Mouse (Mus musculus): ENCODE measurements around the gene Plpp3. TPM values are rescaled to one million over a fixed set of nuclear protein-coding genes. Genes with fewer than 3 reads are reported as not detected.

Plpp3 gene
- polyA plus RNA-seq, 1 experiment from 2014 or later = 60.2 TPM

- no peak overlapping the region for H3K27ac ChIP-seq (replicated peaks)
- no peak overlapping the region for H3K9ac ChIP-seq (ENCODE audit: low read length)
- DNase-seq (ENCODE audit: low spot score) (no peak), ATAC-seq (ENCODE audit: low FRiP score, low TSS enrichment) (no peak)
- TF ChIP-seq EP300 (optimal IDR thresholded peaks at IDR 0.05) (no peak), CTCF (IDR thresholded peaks at IDR 0.05; ENCODE audit: low read depth) (no peak)
- H3K27me3 ChIP-seq (ENCODE audit: control insufficient read depth, insufficient read depth, low read length) = no peaks in the 10 kb centered on the region
- WGBS = 87% methylated on average over 4 of the region's 4 CpGs
- no peaks in the 10 kb centered on the region for H3K9me3 ChIP-seq (ENCODE audit: control insufficient read depth, low read length)
- H3K4me2 ChIP-seq (replicated peaks; ENCODE audit: low read depth) = no peak overlapping the region
- 0 out of 2 replicates have a peak, but pooled peaks cover 2% of the 10 kb centered on the region for H3K4me1 ChIP-seq (replicated peaks; ENCODE audit: control insufficient read depth, insufficient read depth)
- no peaks in the 10 kb centered on the region for H3K36me3 ChIP-seq (ENCODE audit: control insufficient read depth, insufficient read depth, low read length)
- no peak overlapping the region for H3K4me3 ChIP-seq (ENCODE audit: low read depth, low read length)
Observed at GRCm38 (mm10) chr4:105254365-105254764, 97.2 kb downstream of the Plpp3 start.

- H3K4me3 ChIP-seq (ENCODE audit: low read depth, low read length) = no peak overlapping the region
- ATAC-seq (ENCODE audit: low FRiP score, low TSS enrichment) = no peak
- H3K27me3 ChIP-seq (ENCODE audit: control insufficient read depth, insufficient read depth, low read length) = no peaks in the 10 kb centered on the region
- H3K4me1 ChIP-seq (replicated peaks; ENCODE audit: control insufficient read depth, insufficient read depth) = 0 out of 2 replicates have a peak, but pooled peaks cover 2% of the 10 kb centered on the region
- no peaks in the 10 kb centered on the region for H3K9me3 ChIP-seq (ENCODE audit: control insufficient read depth, low read length)
- WGBS = 90% methylated on average over 3 of the region's 3 CpGs
- no peak overlapping the region for H3K4me2 ChIP-seq (replicated peaks; ENCODE audit: low read depth)
- no peak overlapping the region for H3K9ac ChIP-seq (ENCODE audit: low read length)
- no peaks in the 10 kb centered on the region for H3K36me3 ChIP-seq (ENCODE audit: control insufficient read depth, insufficient read depth, low read length)
- no peak for DNase-seq (ENCODE audit: low spot score)
- no peak overlapping the region for H3K27ac ChIP-seq (replicated peaks)
- no peak for TF ChIP-seq CTCF (IDR thresholded peaks at IDR 0.05; ENCODE audit: low read depth)
- TF ChIP-seq EP300 (optimal IDR thresholded peaks at IDR 0.05) = no peak
Observed at GRCm38 (mm10) chr4:105255185-105255584, 98.0 kb downstream of the Plpp3 start.

GRCm38 (mm10) chr4:105257667-105258560, 100.8 kb downstream of the Plpp3 start:
- no peaks in the 10 kb centered on the region for H3K27me3 ChIP-seq (ENCODE audit: control insufficient read depth, insufficient read depth, low read length)
- no peak overlapping the region for H3K4me3 ChIP-seq (ENCODE audit: low read depth, low read length)
- DNase-seq (ENCODE audit: low spot score) (no peak), ATAC-seq (ENCODE audit: low FRiP score, low TSS enrichment) (peak; percentile 65; the same call in 1 of the 2 replicates)
- no peak overlapping the region for H3K27ac ChIP-seq (replicated peaks)
- H3K9ac ChIP-seq (ENCODE audit: low read length) = no peak overlapping the region
- no peaks in the 10 kb centered on the region for H3K36me3 ChIP-seq (ENCODE audit: control insufficient read depth, insufficient read depth, low read length)
- 71% methylated on average over 11 of the region's 11 CpGs for WGBS
- H3K4me1 ChIP-seq (replicated peaks; ENCODE audit: control insufficient read depth, insufficient read depth) = no peaks in the 10 kb centered on the region
- H3K9me3 ChIP-seq (ENCODE audit: control insufficient read depth, low read length) = no peaks in the 10 kb centered on the region
- no peak overlapping the region for H3K4me2 ChIP-seq (replicated peaks; ENCODE audit: low read depth)
- TF ChIP-seq EP300 (optimal IDR thresholded peaks at IDR 0.05) = no peak
- no peak for TF ChIP-seq CTCF (IDR thresholded peaks at IDR 0.05; ENCODE audit: low read depth)

- H3K9me3 ChIP-seq (ENCODE audit: control insufficient read depth, low read length) = no peaks in the 10 kb centered on the region
- no peaks in the 10 kb centered on the region for H3K4me1 ChIP-seq (replicated peaks; ENCODE audit: control insufficient read depth, insufficient read depth)
- H3K9ac ChIP-seq (ENCODE audit: low read length) = no peak overlapping the region
- H3K27ac ChIP-seq (replicated peaks) = no peak overlapping the region
- ATAC-seq (ENCODE audit: low FRiP score, low TSS enrichment) = no peak
- H3K36me3 ChIP-seq (ENCODE audit: control insufficient read depth, insufficient read depth, low read length) = no peaks in the 10 kb centered on the region
- H3K27me3 ChIP-seq (ENCODE audit: control insufficient read depth, insufficient read depth, low read length) = no peaks in the 10 kb centered on the region
- WGBS = 49% methylated on average over 2 of the region's 2 CpGs
- H3K4me3 ChIP-seq (ENCODE audit: low read depth, low read length) = no peak overlapping the region
- H3K4me2 ChIP-seq (replicated peaks; ENCODE audit: low read depth) = no peak overlapping the region
- TF ChIP-seq CTCF (IDR thresholded peaks at IDR 0.05; ENCODE audit: low read depth) (no peak), EP300 (optimal IDR thresholded peaks at IDR 0.05) (no peak)
- no peak for DNase-seq (ENCODE audit: low spot score)
Observed at GRCm38 (mm10) chr4:105260385-105260784, 103.2 kb downstream of the Plpp3 start.

- no peaks in the 10 kb centered on the region for H3K36me3 ChIP-seq (ENCODE audit: control insufficient read depth, insufficient read depth, low read length)
- no peak overlapping the region for H3K4me3 ChIP-seq (ENCODE audit: low read depth, low read length)
- 70% methylated on average over 9 of the region's 9 CpGs for WGBS
- DNase-seq (ENCODE audit: low spot score) (no peak), ATAC-seq (ENCODE audit: low FRiP score, low TSS enrichment) (peak; percentile 19; the same call in 1 of the 2 replicates)
- no peaks in the 10 kb centered on the region for H3K9me3 ChIP-seq (ENCODE audit: control insufficient read depth, low read length)
- no peaks in the 10 kb centered on the region for H3K4me1 ChIP-seq (replicated peaks; ENCODE audit: control insufficient read depth, insufficient read depth)
- H3K9ac ChIP-seq (ENCODE audit: low read length) = no peak overlapping the region
- H3K27ac ChIP-seq (replicated peaks) = no peak overlapping the region
- H3K4me2 ChIP-seq (replicated peaks; ENCODE audit: low read depth) = no peak overlapping the region
- no peak for TF ChIP-seq EP300 (optimal IDR thresholded peaks at IDR 0.05)
- TF ChIP-seq CTCF (IDR thresholded peaks at IDR 0.05; ENCODE audit: low read depth) = no peak
- H3K27me3 ChIP-seq (ENCODE audit: control insufficient read depth, insufficient read depth, low read length) = no peaks in the 10 kb centered on the region
Observed at GRCm38 (mm10) chr4:105260893-105261769, 104.0 kb downstream of the Plpp3 start.
